Mouse (Mus musculus) embryo, embryonic 10.5 days (tissue): ENCODE measurements around the gene Ivns1abp.
A peak's percentile ranks its signal among the peaks of the same experiment; 100 is the strongest.
"Not testable (repeated sequence)": the region's sequence is repeated elsewhere in the genome, so short reads cannot be mapped to it uniquely, and the experiment has no call there.

ENCODE experiments used
- DNase-seq: peaks from one replicate; pipeline ENCODE4 v3.0.0-alpha.2; 2015; ENCODE audit warnings: low spot score

The Ivns1abp gene

GRCm38 (mm10) chr1:151342311-151342710 lies 2.0 kb upstream of the Ivns1abp start:
- no peak for DNase-seq

GRCm38 (mm10) chr1:151342968-151343367 lies 1.3 kb upstream of the Ivns1abp start:
- peak; percentile 29 for DNase-seq

- peak; percentile 64 for DNase-seq
Observed at GRCm38 (mm10) chr1:151343571-151344282, 550 bp upstream of the Ivns1abp start.

DNA sequence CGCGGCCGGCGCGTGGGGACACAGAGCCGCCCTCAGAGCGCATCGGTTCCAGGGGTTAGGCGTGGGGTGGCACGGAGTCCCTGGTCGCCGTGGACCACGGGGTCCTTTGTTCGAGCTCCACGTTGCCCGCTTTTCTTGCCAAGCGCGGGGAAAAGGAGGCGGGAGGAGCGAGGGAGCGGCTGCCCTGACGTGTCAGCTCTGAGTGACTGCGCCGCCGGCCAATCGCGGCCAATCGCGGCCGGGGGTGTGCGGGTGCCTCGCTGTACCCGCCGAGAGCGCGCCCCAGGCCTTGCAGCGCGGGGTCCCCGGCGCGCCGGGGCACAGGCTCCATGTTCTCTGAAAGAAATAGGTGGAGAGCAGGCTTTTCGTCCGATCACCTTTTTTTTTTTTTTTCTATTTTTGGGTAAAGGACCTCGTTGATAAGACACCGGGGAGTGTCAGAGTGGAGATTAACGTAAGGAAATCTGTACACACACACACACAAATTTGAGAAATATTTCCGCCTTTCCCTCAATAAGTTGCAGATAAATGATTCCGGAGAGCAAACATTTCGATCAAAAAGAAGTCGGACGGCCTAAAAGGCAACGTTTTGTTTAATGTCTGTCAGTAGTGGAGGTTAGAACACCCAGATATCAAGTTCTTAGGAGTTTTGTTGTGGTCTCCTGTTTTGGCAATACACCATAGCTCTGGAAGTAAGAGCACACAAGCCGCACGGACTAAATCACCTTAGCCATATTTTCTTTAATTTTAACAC lies 1.0 kb downstream of the Ivns1abp start:
- DNase-seq, result peak; percentile 92

- no peak for DNase-seq
Observed at GRCm38 (mm10) chr1:151345863-151346195, 1.6 kb downstream of the Ivns1abp start.

GRCm38 (mm10) chr1:151346681-151347127 lies 2.4 kb downstream of the Ivns1abp start:
- DNase-seq, result no peak

DNA sequence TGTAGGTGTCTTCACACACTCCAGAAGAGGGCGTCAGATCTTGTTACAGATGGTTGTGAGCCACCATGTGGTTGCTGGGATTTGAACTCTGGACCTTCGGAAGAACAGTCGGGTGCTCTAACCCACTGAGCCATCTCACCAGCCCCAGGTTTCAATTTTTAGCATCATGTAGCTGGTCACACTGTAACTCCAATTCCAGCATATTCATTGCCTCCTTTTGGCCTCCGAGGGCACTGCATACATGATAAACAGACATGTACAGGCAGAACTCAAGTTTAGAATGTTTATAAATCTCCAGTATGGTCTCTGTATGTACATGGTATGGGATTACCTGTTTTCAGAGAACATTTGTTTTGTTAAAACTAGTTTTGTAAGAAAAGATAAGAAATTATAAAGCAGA lies 4.0 kb downstream of the Ivns1abp start:
- DNase-seq, result not testable (repeated sequence)

GRCm38 (mm10) chr1:151352911-151353310 lies 8.6 kb downstream of the Ivns1abp start:
- DNase-seq, result peak; percentile 53

GRCm38 (mm10) chr1:151355994-151356393 lies 11.7 kb downstream of the Ivns1abp start:
- no peak for DNase-seq

GRCm38 (mm10) chr1:151359374-151359773 lies 15.1 kb downstream of the Ivns1abp start:
- DNase-seq, result no peak

DNA sequence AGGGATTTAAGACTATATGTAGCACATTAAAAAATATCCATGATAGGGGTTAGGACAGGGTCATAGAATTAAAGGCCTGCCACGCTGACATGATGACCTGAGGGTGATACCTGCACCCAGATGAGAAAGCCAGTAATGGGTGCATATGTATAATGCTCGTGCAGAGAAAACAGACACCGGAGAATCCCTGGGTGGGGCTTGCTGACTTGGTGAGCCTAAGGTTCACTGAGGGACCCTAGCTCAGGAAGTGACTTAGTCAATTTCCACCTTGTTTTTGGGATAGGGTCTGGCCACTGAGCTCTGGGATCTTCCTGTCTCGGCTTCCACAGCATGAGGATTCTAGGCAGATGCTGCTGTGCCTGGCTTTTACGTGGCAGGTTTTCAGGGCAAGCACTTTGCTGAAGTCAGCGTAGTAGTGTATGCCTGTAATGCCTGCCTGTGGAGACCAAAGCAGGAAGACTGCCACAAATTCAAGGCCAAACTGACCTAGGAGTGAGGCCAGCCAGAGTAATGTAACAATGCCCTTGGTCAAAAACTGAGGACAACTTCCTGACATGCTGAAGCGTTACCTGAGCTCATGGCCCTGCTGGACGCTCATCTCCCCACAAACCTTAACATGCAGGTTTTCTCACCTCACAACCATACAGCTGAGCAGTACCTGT lies 22.8 kb downstream of the Ivns1abp start:
- DNase-seq, result no peak

DNA sequence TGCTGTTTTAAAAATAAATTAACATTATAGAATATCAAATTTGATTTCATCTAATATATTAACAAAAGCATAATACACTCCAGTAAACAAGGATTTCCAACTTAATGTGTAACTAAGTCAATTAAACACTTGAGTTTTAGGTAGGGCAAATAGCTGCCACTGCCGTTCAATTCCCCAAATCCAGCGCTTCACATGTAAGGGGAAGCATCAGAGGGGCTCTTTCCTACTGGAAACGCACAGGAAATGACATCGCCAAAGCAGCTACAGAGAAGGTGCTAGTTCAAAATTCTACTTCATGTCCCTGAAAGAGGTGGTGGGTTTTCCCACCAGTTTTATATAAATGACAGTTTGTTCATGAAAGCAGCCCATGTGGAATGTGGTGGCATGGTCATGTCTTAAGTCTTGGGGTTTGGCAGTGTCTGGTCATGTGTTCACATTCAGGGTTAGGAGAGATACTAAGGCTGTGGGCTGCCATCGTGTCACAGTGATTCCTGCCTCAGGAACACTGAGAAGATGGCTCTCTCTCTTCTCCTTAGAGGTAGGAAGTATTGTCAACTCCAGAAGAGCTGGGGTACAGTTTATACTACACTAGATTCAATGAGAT lies 23.5 kb downstream of the Ivns1abp start:
- no peak for DNase-seq

DNA sequence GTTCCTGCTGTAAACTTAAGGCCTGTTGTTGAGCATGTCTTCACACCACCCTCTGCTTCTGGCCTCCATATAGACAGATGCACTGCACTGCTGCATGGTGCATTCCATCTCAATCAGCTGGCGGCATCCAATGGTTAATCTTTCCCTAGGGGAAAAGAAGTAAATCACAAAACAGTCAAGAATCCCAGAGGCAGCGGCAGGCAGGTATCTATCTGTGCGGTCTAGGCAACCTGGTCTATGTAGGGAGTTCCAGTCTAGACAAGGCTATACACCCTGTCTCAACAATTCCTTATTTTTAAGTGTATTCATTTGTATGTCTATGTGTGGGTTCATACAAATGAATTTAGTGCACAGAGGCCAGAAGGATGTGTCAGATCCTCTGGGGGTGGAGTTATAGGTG lies 24.2 kb downstream of the Ivns1abp start:
- no peak for DNase-seq

DNA sequence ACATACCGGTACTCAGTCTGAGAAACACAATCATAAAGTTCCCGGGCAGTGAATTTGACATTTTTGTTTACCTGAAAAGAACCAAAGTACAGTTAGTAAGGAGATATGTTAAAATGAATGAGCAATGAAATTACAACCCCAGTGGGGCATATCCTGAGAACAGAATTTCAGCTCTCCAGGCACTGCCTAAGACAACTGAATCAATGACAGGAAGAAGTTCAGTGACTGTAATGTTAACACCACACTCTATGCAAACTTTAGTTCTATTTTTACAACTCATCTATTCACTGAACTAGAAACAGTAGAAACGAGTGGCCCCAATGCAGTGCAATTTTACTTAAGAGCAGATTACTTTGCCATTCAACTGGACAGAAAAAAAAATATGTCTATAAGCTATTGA lies 26.3 kb downstream of the Ivns1abp start:
- no peak for DNase-seq

DNA sequence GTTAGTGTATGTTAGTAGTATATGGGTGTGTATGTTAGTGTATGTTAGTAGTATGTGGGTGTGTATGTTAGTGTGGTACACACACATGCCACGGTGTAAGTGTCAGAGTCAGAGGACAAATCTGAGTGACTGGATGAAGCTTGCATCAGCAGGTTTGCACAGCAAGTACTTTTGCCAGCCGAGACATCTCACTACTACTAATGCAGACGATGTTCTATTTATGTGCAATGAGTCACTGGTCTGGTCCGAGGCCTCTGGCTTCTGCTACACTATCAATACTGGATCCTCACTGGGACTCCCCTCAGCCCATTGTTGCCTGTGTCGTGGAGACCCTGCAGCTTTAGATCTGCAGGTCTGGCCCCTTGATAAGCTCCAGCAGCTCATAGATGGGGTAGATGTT lies 27.3 kb downstream of the Ivns1abp start:
- no peak for DNase-seq

GRCm38 (mm10) chr1:151372823-151373222 lies 28.5 kb downstream of the Ivns1abp start:
- no peak for DNase-seq

DNA sequence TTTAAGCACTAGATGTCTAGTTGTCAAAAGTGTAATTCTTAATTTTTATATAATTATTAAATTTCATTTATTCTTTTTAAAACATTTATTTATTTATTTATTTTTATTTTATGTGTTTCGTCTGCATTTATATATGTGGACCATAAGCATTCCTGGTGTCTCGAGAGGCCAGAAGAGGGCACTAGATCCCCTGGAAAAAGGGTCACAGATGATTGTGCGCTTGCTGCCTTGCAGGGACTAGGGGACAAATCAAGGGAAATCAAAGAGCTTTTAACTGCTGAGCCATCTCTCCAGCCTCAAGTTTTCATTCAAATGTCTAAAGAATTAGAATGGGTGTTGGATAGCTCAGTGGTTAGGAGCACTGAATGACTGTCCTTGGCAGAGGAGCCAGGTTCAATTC lies 33.1 kb downstream of the Ivns1abp start:
- DNase-seq, result peak; percentile 50

- DNase-seq, result peak; percentile 59
Observed at GRCm38 (mm10) chr1:151390029-151390428, 45.8 kb downstream of the Ivns1abp start.

DNA sequence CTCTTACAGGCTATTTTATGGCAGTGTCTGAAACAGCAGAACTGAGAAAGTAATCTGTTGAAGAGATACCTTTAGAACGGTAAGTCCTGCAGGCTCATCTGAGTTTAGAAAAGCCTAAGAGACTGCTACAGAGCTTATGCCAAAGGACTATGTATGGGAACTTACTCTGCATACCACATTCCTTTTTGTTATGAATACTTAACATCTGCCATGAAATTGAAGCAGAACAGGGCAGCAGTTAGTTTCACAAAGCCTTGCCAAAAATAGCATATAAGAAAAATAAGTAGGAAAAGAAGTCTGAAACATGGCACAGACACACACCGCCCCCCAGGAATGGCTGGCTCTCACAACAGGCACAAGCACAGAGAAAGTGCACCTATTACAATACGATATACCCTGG lies 65.5 kb downstream of the Ivns1abp start:
- no peak for DNase-seq
